Mouse (Mus musculus) bone marrow macrophage, adult 2 months (primary cell): ENCODE measurements at regions not wholly inside any gene's neighbourhood (a gene's known extent, or its start where the extent isn't known, plus 50 kb on each side); places are given as distances from the start of the nearest gene placed in this dataset.

ENCODE experiments used
- CTCF ChIP-seq: IDR thresholded peaks from 2 replicates; pipeline ENCODE4 v1.5.1; 2012; ENCODE audit warnings: low read depth, mild to moderate bottlenecking, low read length, moderate library complexity
- POLR2A ChIP-seq: IDR thresholded peaks from 2 replicates; pipeline ENCODE4 v1.6.1; 2012; ENCODE audit warnings: mild to moderate bottlenecking, low read depth, low read length, borderline replicate concordance

DNA sequence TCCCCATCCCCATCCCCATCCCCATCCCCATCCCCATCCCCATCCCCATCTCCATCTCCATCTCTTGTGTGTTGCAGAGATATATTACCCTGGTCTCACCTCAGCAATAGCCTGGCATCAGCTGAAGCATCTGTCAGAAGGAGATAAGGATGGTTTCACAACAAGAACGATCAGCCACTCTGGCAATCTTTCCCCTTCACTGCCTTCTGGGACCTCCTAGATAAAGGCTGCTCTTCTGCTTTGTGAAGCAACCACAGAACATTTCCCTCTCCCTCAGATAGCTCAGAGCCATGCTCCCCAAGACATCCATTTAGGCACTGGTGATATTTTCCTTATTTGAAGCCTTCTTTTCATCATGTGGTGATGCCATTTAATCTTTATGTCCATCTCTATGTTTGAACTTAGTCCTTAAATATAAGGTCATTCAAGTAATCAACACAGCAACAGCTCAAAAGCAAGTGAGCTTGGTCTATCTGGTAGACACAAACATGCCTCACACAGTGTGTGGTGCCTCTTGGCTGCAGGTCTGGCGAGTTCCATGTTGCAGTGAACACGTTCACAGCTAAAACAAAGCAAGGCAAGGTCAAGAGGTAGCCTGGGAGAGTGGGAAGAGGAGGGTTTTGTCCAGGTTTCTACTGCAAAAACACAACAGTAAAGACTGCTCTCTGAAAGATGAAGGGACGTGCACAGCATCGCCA, 321.7 kb upstream of the Runx1 start:
- TF ChIP-seq CTCF: no peak
- no peak for TF ChIP-seq POLR2A
